Mouse (Mus musculus) neural tube, embryonic 11.5 days (tissue): ENCODE data around the gene Egfem1. TPM values are rescaled to one million over a fixed set of nuclear protein-coding genes. Genes with fewer than 3 reads are reported as not detected.

ENCODE experiments used
- ATAC-seq: fragments of 200-750 bp; cut with Nextera tagmentation; 2 replicates; pipeline ENCODE4 v1.8.0; 2017; ENCODE audit warnings: moderate number of reproducible peaks, mild to moderate bottlenecking, moderate TSS enrichment, moderate library complexity; ENCODE audit not compliant: insufficient read depth, low FRiP score, low TSS enrichment
- DNase-seq: peaks from one replicate; pipeline ENCODE4 v3.0.0-alpha.2; 2015; ENCODE audit warnings: low spot score
- H3K27ac ChIP-seq: fragments of 300-500 bp; sonication (generic); 2 replicates; pipeline ENCODE4 v1.5.1; 2014; ENCODE audit warnings: low read depth, mild to moderate bottlenecking, low read length
- H3K27me3 ChIP-seq: fragments of 300-500 bp; sonication (generic); 2 replicates; pipeline ENCODE4 v1.6.1; 2014; ENCODE audit warnings: mild to moderate bottlenecking, low read length, mixed read lengths; ENCODE audit not compliant: control insufficient read depth, insufficient read depth
- H3K36me3 ChIP-seq: fragments of 300-500 bp; sonication (generic); 2 replicates; pipeline ENCODE4 v1.6.1; 2014; ENCODE audit warnings: mild to moderate bottlenecking, low read length, moderate library complexity, mixed read lengths; ENCODE audit not compliant: control insufficient read depth, insufficient read depth
- H3K4me1 ChIP-seq: fragments of 300-500 bp; sonication (generic); 2 replicates; pipeline ENCODE4 v1.6.1; 2014; ENCODE audit warnings: low read length, mixed read lengths; ENCODE audit not compliant: control insufficient read depth, insufficient read depth
- H3K4me2 ChIP-seq: fragments of 300-500 bp; sonication (generic); 2 replicates; pipeline ENCODE4 v1.6.1; 2014; ENCODE audit warnings: low read depth, mild to moderate bottlenecking, moderate library complexity
- H3K4me3 ChIP-seq: fragments of 300-500 bp; sonication (generic); 2 replicates; pipeline ENCODE4 v1.5.1; 2014; ENCODE audit warnings: low read depth, low read length
- H3K9ac ChIP-seq: fragments of 300-500 bp; sonication (generic); 2 replicates; pipeline ENCODE4 v1.6.1; 2014; ENCODE audit warnings: mild to moderate bottlenecking, low read length
- H3K9me3 ChIP-seq: fragments of 300-500 bp; sonication (generic); 2 replicates; pipeline ENCODE4 v1.6.1; 2016; ENCODE audit warnings: low read length; ENCODE audit not compliant: control insufficient read depth
- WGBS: fragments of 180-500 bp; shearing (Covaris S2); extraction: QIAGEN DNeasy Blood & Tissue Kit; methylation state at CpG from one replicate; pipeline ENCODE4 v1.1.7; 2014; 5-methylcytosine and 5-hydroxymethylcytosine counted together
- polyA plus RNA-seq: library from polyadenylated mRNA; unstranded; fragments of >200 nt; fragmentation: Nextera tagmentation; extraction: Ambion mirVana; gene quantifications from 2 replicates; pipeline ENCODE4 v1.2.1, GENCODE M21; 2014

The Egfem1 gene
- polyA plus RNA-seq: 4.4 and 5.1 TPM in 2 replicates

DNA sequence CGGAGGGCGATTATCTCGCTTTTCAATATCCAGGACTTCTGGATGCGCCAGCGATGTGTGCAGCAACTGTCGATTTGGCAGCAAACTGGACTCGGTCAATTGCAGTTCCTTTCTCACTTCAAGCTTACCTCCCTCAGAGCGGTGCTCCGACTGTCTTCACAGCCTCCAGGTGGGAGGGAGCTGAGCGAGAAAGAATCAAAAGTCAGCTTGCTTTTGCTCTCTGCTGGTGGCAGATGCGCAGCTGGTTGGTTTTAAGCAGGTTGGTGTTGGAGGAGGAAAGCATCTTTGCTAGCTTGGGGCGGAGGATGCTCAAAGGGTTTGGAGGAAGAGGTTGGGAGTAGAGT, at the start of gene Egfem1:
TSS of gene Egfem1 (plus strand) at position 72 of the 344 bp plus-strand sequence.
- no peak for ATAC-seq
- H3K36me3 ChIP-seq: no peaks in the 10 kb centered on the region
- H3K27me3 ChIP-seq: no peaks in the 10 kb centered on the region
- no peaks in the 10 kb centered on the region for H3K9me3 ChIP-seq
- peak; percentile 58 for DNase-seq
- WGBS: 3% methylated on average over 12 of the region's 12 CpGs
- H3K4me3 ChIP-seq: peak within 1 kb of the TSS; percentile 55
- H3K9ac ChIP-seq: peak within 1 kb of the TSS; percentile 58
- no peak within 1 kb of the TSS for H3K27ac ChIP-seq
- H3K4me1 ChIP-seq: peaks cover 7% of the 10 kb centered on the region; the same call in 1 of the 2 replicates
- H3K4me2 ChIP-seq: peak within 1 kb of the TSS; percentile 95

DNA sequence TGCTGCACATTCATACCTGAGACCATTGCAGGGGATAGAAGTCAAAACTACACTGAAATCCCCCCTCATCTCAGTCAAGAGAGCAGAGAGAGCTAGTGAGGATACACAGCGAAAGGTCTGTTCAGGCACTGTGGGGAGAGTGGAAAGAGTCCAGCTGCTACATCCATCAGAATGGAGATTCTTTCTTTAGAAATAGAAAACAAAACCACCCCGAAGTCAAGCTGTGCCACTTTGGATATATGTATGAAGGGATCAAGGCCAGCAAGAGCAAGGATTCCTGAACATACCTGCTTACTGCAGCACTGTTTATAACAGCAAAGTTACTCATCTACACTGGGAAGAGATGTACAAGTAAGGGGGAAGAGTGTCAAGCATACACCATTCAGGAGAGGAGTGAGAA, 48.7 kb upstream of the Egfem1 start:
- Histone ChIP-seq H3K4me1 (no peaks in the 10 kb centered on the region), H3K27me3 (no peaks in the 10 kb centered on the region), H3K36me3 (no peaks in the 10 kb centered on the region), H3K27ac (no peak overlapping the region), H3K4me3 (no peak overlapping the region), H3K9ac (no peak overlapping the region), H3K9me3 (no peaks in the 10 kb centered on the region), H3K4me2 (no peak overlapping the region)
- ATAC-seq (no peak), DNase-seq (no peak)
- WGBS: 71% methylated on average over 2 of the region's 2 CpGs

DNA sequence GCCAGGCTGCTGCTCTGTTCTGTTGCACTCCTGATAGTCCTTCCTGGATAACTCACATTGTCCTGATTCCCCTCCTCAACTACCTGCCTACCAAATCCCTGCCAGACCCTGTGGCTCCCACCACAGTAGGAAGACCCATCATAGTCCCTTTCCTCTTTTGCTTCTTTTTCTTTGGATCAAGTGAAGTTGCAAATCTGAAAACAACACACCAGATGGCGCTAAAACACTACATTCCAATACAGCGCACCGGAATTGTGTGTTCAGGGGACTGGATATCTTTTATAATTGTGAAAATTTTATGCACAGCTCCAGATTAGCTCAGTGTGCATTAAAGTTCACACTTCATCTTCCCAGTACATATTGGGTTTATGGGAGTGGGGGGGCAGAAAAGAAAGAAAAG, 45.7 kb upstream of the Egfem1 start:
- no peak overlapping the region for H3K9ac ChIP-seq
- DNase-seq: peak; percentile 49

DNA sequence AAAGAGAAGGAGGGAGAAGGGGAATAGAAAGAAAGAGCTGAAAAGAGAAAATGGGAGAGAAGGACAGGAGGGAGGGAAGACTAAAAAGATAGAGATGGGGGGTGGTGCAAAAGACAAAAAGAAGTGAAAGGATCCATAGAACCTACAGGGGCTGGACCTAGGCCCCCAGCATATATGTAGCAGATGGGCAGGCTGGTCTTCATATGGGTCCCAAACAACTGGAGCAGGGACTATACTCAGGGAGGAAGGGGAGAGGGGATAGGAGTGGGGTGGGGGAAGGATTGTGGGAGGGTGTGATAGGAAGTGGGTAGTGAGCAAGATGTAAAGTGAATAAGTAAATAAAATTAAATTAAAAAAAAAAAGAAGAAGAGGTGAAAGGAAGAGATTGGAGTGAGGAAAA, 45.2 kb upstream of the Egfem1 start:
- H3K4me2 ChIP-seq: no peak overlapping the region
- H3K36me3 ChIP-seq: no peaks in the 10 kb centered on the region
- no peaks in the 10 kb centered on the region for H3K9me3 ChIP-seq
- no peak for DNase-seq
- no peaks in the 10 kb centered on the region for H3K27me3 ChIP-seq
- H3K9ac ChIP-seq: no peak overlapping the region
- no peak overlapping the region for H3K4me3 ChIP-seq
- H3K27ac ChIP-seq: no peak overlapping the region
- ATAC-seq: no peak
- no peaks in the 10 kb centered on the region for H3K4me1 ChIP-seq

More for the DNA sequence above, 45.7 kb upstream of the Egfem1 start:
- no peaks in the 10 kb centered on the region for H3K27me3 ChIP-seq
- H3K4me1 ChIP-seq: no peaks in the 10 kb centered on the region
- no peak overlapping the region for H3K4me3 ChIP-seq
- H3K27ac ChIP-seq: no peak overlapping the region
- no peak for ATAC-seq
- no peaks in the 10 kb centered on the region for H3K9me3 ChIP-seq
- H3K4me2 ChIP-seq: no peak overlapping the region
- no peaks in the 10 kb centered on the region for H3K36me3 ChIP-seq
- WGBS: 4% methylated on average over 3 of the region's 3 CpGs

DNA sequence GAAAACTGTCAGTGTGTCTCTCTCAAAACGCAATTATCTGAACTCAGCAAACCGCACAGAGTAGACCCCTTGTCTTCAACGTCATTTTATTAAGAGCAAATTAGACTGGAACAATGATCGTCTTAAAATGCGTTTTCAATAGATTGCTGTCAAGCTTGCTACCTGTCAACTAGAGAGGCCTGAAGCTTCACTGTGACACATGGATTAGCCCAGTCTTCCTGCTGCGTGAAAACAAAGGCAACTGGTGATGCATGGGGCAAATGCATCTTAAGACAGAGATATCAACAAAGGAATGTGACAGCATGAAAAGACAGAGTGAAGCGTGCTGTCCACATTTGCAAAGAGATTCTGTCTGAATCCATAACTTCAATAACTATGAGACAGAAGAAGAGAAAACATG, 41.8 kb upstream of the Egfem1 start:
- Histone ChIP-seq H3K9ac (no peak overlapping the region), H3K27me3 (no peaks in the 10 kb centered on the region), H3K4me1 (no peaks in the 10 kb centered on the region), H3K9me3 (no peaks in the 10 kb centered on the region), H3K27ac (no peak overlapping the region), H3K4me2 (no peak overlapping the region), H3K36me3 (no peaks in the 10 kb centered on the region), H3K4me3 (no peak overlapping the region)
- ATAC-seq (no peak), DNase-seq (no peak)
- 91% methylated on average over 7 of the region's 7 CpGs for WGBS

DNA sequence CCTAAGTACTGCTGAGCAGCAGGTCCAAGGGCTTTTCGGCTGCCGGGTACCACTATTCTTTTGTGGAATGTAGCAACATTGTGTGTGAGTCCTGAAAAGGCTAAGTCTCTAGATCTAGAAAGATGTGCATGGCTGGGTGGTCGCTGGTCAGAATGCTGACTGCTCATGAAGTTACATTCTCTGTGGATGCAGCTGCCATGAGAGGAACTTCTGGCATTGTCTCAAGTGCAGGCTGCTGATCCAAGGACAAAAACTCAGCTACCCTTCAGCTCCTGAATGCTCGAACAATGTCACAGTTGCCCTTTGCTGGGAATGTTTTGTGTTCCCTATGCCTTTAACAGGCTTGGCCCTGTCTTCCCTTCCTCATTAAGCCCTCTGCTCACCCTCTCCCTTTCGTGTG, 35.5 kb upstream of the Egfem1 start:
- DNase-seq (no peak), ATAC-seq (no peak)
- 54% methylated on average over 5 of the region's 5 CpGs for WGBS
- no peak overlapping the region for H3K9ac ChIP-seq
- H3K27me3 ChIP-seq: no peaks in the 10 kb centered on the region
- no peak overlapping the region for H3K27ac ChIP-seq
- no peak overlapping the region for H3K4me3 ChIP-seq
- no peak overlapping the region for H3K4me2 ChIP-seq
- no peaks in the 10 kb centered on the region for H3K9me3 ChIP-seq
- H3K36me3 ChIP-seq: no peaks in the 10 kb centered on the region
- no peaks in the 10 kb centered on the region for H3K4me1 ChIP-seq

DNA sequence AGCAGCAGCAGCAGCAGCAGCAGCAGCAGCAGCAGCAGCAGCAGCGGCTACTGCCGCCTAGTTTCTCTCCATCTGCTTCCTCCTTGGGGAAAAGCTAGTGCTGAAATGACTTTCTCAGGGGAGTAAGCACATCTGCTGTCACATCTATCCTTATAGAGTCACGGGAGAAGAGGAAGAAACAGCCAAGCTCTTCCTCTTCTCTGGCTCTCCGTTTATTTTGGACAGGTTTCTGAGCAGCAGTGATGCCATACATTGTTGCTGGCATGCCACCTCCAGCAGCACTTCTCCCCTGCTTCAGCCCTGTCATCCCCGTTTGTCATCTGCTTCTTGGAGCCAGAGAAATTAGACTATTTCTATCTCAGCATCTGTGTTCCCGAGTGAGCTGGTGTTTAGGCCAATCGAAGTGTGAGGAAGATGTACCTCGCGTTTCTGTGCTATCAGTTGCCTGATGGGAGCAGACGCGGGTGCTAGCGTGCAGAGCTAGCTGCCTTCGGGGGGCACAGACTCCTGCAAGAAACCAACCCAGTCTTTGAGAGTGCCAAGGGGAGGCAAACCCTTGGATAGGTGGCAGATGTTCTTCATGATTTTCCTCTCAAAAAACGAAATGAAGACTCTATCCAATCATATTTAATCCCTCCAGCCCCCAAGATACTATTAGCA, 34.4 kb upstream of the Egfem1 start:
- no peaks in the 10 kb centered on the region for H3K9me3 ChIP-seq
- ATAC-seq: no peak
- H3K9ac ChIP-seq: no peak overlapping the region
- WGBS: 79% methylated on average over 14 of the region's 14 CpGs
- no peaks in the 10 kb centered on the region for H3K36me3 ChIP-seq
- H3K4me2 ChIP-seq: no peak overlapping the region
- H3K4me3 ChIP-seq: no peak overlapping the region
- no peaks in the 10 kb centered on the region for H3K4me1 ChIP-seq
- DNase-seq: no peak
- H3K27me3 ChIP-seq: no peaks in the 10 kb centered on the region
- no peak overlapping the region for H3K27ac ChIP-seq

DNA sequence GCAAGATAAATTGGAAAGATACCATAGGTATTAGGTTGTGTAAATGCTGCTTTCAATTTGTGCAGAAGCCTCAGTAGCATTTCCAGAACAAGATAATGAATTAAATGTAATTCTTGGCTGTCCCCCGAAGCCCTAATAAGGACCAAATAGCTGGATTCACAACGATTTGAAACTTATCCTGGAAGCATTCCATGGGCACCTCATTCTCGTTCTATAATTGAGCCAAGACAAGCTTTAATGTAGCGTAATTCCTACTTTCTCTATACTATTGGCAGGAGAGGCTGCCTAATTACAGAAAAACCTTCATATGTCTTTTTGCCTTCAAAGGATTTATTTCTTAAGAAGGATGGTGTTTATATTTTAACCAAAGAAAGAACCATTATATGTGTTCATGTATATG, 18.7 kb upstream of the Egfem1 start:
- H3K4me3 ChIP-seq: no peak overlapping the region
- no peak for ATAC-seq
- no peaks in the 10 kb centered on the region for H3K36me3 ChIP-seq
- no peaks in the 10 kb centered on the region for H3K27me3 ChIP-seq
- 87% methylated on average over 4 of the region's 4 CpGs for WGBS
- no peaks in the 10 kb centered on the region for H3K4me1 ChIP-seq
- H3K9me3 ChIP-seq: no peaks in the 10 kb centered on the region
- H3K9ac ChIP-seq: no peak overlapping the region
- no peak overlapping the region for H3K4me2 ChIP-seq
- H3K27ac ChIP-seq: no peak overlapping the region
- DNase-seq: no peak

DNA sequence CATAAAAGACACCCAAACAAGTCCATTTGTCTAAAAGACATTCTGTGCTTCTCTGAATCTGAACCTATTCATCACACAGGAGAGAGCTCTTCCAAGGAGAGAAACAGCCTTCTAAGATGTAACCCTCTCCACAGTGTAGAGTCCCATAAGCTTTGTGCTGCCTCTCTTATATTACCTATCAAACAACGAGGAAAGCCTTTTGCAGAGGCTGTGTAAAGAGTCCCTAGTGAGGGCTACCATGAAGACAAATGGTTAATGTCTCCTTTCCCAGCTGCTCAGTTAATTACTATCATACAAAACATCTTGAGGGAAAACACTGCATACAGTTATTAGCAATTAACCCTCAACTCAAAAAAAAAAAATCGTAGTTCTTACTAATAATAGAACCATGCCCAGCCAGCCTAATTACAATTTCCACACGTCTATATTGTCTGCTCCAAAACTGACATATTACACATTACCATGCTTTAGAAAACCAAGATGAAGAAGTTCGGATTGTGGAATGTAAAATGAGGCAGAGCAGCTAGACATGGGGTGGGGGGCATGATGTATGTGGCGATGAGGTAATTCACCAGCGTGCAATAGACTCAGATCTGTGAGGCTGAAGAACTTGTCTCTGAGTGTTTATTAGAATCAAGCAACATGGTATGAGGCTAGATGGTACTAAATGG, 13.3 kb upstream of the Egfem1 start:
- no peak; the same call in 1 of the 2 replicates for ATAC-seq

More for the DNA sequence above, 13.3 kb upstream of the Egfem1 start:
- H3K27me3 ChIP-seq: no peaks in the 10 kb centered on the region
- H3K4me3 ChIP-seq: no peak overlapping the region
- WGBS: 78% methylated on average over 6 of the region's 6 CpGs
- no peak overlapping the region for H3K9ac ChIP-seq
- H3K4me1 ChIP-seq: no peaks in the 10 kb centered on the region
- no peak for DNase-seq
- no peaks in the 10 kb centered on the region for H3K36me3 ChIP-seq
- no peak overlapping the region for H3K4me2 ChIP-seq
- no peak overlapping the region for H3K27ac ChIP-seq
- no peaks in the 10 kb centered on the region for H3K9me3 ChIP-seq
